Mouse (Mus musculus): ENCODE results near the gene Gpn2.

Gpn2 gene

GRCm38 (mm10) chr4:133595538-133595937 lies 11.4 kb downstream of the Gpn2 start:
- DNase-seq, result no peak

- no peak for DNase-seq
These were observed 11.9 kb downstream of the Gpn2 start for GRCm38 (mm10) chr4:133596084-133596483.

- DNase-seq, result no peak
These were observed 14.5 kb downstream of the Gpn2 start for GRCm38 (mm10) chr4:133598616-133599015.

GRCm38 (mm10) chr4:133599116-133599515 lies 15.0 kb downstream of the Gpn2 start:
- no peak for DNase-seq

- DNase-seq, result peak; percentile 100
These were observed 15.5 kb downstream of the Gpn2 start for GRCm38 (mm10) chr4:133599571-133600073.

GRCm38 (mm10) chr4:133600306-133600705 lies 16.1 kb downstream of the Gpn2 start:
- no peak for DNase-seq

GRCm38 (mm10) chr4:133601721-133602218 lies 17.6 kb downstream of the Gpn2 start, which contains the start of gene Sfn:
Gene Sfn, minus strand, starts transcription at chr4:133602168.
- DNase-seq, result peak; percentile 91

GRCm38 (mm10) chr4:133603056-133603455 lies 18.9 kb downstream of the Gpn2 start:
- DNase-seq, result no peak

- DNase-seq, result no peak
These were observed 20.0 kb downstream of the Gpn2 start for GRCm38 (mm10) chr4:133604175-133604574.

- DNase-seq, result no peak
These were observed 20.7 kb downstream of the Gpn2 start for GRCm38 (mm10) chr4:133604856-133605255.

GRCm38 (mm10) chr4:133605330-133605729 lies 21.2 kb downstream of the Gpn2 start:
- DNase-seq, result no peak

GRCm38 (mm10) chr4:133607284-133607683 lies 23.1 kb downstream of the Gpn2 start:
- DNase-seq, result no peak

- DNase-seq, result peak; percentile 97
These were observed 25.6 kb downstream of the Gpn2 start for GRCm38 (mm10) chr4:133609719-133610118.

GRCm38 (mm10) chr4:133611815-133612214 lies 27.7 kb downstream of the Gpn2 start:
- DNase-seq, result no peak

- DNase-seq, result no peak
These were observed 28.3 kb downstream of the Gpn2 start for GRCm38 (mm10) chr4:133612416-133612815.

GRCm38 (mm10) chr4:133613026-133613425 lies 28.9 kb downstream of the Gpn2 start:
- no peak for DNase-seq

GRCm38 (mm10) chr4:133613867-133614266 lies 29.7 kb downstream of the Gpn2 start:
- no peak for DNase-seq

- DNase-seq, result peak; percentile 96
These were observed 30.2 kb downstream of the Gpn2 start for GRCm38 (mm10) chr4:133614274-133614761.

GRCm38 (mm10) chr4:133615416-133615815 lies 31.3 kb downstream of the Gpn2 start:
- no peak for DNase-seq

- DNase-seq, result no peak
These were observed 33.8 kb downstream of the Gpn2 start for GRCm38 (mm10) chr4:133617936-133618335.

- DNase-seq, result no peak
These were observed 35.4 kb downstream of the Gpn2 start for GRCm38 (mm10) chr4:133619473-133620136.

GRCm38 (mm10) chr4:133620668-133621067 lies 36.5 kb downstream of the Gpn2 start:
- peak; percentile 84 for DNase-seq

- DNase-seq, result no peak
These were observed 38.1 kb downstream of the Gpn2 start for GRCm38 (mm10) chr4:133622161-133622695.

GRCm38 (mm10) chr4:133624830-133625229 lies 40.7 kb downstream of the Gpn2 start:
- DNase-seq, result peak; percentile 85
